Mouse (Mus musculus): ENCODE data around the gene Lmo1.
A peak's percentile ranks its signal among the peaks of the same experiment; 100 is the strongest.
"Not testable (repeated sequence)": the region's sequence is repeated elsewhere in the genome, so short reads cannot be mapped to it uniquely, and the experiment has no call there.

Lmo1 gene

DNA sequence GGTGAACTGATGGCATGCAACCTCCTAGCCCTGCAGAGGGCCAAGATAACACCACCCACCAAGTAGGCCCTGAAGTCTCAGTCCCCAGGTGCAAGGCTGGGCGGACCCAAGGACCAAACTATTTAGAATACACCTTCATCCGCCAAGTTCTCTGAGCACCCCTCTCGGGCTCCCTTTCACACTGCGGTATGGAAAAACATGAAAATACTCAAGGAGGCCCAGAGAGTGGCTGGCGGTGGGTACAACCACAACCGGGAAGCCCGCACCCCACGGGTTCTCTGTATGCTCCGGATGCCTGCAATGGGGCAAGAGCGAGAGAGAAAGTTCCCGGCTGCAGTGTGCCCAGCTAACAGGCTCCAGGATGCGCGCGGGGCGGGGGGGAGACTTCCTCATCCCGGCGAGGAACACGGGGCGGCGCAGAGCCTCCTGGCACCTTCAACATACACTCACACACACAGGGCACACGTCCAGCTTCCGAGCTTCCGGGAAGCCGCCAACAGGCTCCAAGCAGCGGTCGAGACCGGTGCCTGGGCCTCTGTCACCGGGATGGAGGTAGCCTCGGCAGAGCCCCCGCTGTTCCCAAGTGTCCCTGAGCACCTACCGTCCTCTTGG is 564 bp downstream of the Lmo1 start:
- peak; percentile 20 for DNase-seq

DNA sequence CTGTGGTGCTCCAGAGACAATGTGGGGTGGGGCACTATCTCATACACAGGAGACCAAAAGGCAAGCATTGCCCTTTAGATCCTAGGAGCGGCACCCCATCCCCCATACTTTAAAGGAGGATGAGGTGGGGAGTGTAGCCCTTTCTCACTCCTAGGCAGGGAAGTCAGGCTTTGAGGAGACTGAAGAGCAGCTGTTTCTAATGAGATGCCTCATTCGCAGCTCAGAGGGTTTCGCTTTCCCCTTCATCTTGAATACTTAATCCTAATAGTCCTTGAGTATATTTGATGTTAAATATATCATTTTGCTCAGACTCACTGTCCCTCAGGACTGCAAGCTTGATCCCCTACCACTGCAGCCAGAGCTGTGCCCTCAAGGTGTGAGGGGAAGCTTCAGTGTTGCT is 3.1 kb downstream of the Lmo1 start:
- DNase-seq, result no peak

DNA sequence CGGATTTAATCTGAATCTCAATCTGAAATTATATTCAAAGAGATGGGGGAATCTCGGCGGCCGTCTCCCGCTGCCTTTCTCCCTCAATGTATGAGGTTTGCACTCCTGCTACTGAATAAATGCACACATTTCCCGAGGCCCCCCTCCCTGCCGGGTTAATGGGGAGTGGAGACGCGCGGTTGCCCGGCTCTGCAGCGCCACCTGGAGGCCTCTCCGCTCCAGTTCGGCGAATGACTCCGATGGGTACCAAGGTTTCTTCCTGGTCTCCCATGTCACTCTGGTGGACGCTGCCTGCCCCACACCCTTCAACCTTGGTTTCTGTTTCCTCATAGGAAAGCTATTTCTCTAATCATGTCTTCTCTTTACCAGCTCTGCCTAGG is 4.6 kb downstream of the Lmo1 start:
- peak; percentile 72 for DNase-seq

DNA sequence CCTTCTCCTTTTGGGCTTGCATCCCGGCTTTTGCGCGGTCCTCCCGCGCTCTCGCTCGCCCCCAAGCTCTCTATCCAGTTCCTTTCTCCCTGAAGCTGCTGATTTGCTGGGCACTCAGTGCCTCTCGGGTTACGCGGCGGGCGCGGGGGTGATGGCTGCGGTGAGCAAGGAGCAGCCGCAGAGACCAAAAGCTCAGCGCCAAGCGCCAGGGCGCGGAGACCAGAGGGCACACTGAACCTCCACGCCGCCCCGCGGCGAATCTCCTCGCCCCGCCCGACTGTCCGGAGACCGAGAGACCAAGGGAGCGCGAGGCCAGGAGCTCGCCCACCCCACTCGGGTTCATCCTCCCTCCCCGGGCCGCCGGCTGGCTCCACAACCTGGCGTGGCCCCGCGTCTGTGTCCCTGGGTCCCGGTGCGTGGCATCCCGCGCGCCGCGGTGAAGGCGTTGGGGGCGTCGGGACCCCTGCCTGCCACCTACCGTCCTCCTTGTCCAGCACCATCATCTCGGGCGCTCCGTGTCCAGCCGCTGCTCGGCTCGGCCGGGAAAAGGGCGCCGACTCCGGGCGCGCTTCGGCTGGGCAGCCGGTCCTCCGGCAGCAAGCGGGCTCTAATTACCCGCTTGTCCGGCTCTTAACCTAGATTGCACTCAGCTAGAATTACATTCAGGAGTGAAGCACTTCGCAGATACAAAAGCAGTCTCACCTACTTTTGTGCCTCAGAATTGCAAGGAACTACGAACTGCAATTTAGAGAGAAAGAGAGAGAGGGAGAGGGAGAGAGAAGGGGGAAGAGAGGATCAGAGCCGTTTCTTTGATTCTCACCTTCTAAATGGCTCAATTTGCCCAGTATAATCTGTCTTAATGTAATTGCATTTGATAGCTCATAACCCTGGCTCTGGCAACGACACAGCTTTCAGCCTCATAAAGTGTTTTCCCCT is 5.2 kb downstream of the Lmo1 start:
- DNase-seq, result no peak

DNA sequence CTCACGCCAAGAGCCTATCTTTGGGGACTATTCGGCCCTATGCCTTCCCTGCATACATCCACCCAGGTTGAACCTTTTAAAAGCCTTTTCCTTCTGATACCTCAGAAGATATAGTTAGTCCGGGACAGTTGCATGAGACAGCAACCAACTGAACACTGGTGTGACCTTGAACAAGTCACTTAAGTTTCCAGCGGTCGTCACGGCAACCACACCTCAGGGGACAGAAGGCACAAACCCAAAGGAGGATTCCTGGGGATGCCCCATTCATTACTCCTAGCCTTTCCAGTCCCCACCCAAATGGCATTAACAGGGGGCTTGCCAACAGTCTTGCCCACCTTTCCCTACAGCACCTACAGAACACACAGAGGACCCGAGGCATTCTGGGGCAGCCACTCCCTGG is 6.3 kb downstream of the Lmo1 start:
- no peak for DNase-seq

DNA sequence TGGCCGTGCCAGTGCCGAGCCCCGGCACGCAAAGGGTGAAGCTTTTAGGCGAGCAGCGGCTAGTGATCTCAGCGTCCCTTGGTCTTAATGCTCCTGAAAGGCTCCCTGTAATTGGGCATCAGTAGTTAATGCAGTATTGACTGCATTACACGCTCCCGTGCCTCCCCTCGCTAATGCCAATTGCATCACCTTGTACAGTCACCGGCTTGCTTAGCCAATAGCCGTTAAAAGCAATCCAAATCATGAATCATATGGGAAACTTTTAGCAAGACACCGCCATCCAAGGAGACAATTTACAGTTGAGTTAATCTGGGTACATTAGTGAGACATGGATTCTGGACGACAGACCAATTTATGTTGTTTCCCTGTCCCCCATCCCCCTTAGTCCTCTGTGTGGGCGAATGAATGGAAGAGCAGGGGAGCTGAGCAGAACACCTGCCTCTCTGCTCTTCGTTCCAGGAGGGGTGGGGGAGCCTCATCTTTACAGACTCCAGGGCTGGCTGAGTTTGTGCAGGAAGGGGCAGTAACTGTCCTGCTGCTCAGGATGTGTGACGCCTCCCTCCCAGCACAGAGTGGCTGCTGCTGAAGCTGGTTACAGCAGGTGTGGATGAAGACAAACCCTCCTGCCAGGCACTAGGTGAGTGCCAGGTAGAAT is 8.9 kb downstream of the Lmo1 start:
- no peak for DNase-seq

DNA sequence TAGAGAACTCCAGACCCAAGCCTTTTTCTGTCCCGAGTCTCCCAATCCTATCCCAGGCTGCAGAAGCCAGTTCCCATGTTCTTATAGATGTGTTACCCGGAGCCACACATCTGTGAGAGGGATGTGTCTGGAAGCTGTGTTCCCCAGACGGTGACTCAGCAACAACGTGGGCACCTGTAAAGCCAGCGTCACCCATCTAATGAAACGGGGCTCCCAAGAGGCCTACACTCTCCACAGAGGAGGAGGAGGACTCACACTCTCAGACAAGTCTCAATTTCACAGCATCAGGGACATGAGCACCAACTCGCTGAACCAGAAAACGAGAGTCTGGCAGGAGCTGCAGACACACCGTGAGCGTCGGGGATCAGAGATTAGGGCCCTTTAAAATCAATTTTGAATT is 20.7 kb downstream of the Lmo1 start:
- no peak for DNase-seq

DNA sequence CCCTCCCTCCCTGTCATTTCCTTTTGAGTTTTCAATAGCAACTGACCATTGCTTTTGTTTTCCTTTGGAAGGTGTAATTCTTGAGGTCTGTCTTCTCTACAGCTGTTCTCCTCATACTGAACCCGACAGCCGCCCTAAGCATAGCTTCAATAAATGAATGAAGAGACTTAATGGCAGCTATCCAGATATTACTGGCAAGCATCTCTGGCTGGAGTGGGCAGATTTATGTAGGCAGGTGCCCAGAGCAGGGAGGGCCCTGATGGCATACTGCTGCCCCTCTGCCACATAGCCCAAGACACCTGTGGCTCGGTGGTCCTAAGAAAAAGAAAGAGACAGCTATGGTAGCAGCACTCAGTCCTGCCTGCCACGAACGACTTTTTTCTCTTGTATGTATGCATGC is 21.5 kb downstream of the Lmo1 start:
- DNase-seq, result no peak

DNA sequence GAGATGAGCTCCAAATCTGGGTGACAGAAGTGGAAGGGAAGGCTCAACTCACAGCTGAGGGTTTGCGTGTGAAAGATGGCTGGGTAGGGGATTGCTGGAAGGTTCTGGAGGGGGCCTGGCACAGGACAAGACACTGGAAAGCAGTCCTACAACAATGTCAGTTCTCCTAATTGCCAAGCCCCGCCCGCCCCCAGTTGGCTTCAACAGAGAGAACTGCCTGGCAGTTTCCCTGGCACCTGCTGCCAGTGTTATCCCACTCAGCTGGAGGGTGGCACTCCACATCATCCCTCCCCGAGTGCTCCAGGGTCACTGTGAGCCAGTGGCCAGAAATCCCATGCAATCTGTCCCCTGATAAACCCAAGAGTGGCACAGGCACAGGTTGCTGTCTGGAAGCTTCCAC is 23.9 kb downstream of the Lmo1 start:
- no peak for DNase-seq

DNA sequence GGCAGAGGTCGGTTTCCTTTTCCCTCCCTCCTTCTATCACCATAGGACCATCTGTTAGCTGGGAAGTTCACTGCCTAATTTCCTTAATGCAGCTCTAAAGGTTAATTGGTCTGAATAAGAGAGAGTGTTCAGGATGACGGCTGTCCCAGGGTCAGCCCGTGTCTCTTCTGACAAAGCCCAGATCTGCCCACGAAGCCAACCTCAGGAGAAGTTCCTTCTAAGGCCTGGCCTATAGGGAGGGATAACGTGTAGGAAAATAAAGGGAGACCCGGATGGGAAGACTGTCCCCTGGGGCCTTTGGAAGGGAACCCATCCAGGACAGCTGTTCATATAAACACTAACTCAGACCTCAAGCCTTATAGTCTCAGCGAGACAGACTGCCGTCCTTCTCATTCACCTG is 29.8 kb downstream of the Lmo1 start:
- DNase-seq, result no peak

DNA sequence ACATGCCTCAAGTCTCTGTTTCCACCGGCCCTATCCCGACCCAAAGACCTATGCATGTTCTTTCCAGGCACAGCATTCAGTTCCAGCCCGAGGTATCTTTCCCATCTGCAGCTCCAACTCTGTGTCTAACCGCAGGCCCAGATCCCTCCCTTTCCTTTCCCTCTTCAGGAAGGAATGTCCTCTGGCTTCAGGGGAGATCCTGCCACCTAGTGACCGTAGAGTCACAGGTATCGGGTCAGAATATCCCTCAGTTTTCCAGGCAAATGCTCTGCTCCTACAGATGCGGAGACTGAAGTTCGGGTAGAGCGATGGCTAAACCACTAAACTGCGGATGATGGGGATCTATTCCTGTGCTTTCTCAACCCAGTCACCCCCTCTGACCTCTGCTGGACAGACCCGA is 30.3 kb downstream of the Lmo1 start:
- DNase-seq, result no peak

DNA sequence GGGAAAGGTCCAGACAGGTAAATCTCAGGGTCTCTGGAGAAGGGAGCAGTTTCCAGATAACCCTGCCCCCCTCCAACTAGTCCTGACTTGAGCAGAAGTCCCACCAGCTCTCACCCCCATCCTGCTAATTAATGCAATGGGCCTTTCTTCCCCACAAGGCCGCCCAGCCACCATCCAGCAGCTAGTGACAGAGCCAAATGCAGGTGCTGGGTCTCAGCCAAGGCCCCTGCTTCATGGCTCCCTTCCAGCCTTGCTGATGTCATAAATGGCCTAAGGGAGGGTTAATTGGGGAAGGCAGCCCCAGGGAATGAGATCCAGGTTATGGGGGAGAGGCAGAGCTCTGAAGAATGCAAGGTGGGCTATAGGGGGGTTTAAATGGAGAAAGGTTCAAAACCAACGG is 32.4 kb downstream of the Lmo1 start:
- DNase-seq, result no peak

DNA sequence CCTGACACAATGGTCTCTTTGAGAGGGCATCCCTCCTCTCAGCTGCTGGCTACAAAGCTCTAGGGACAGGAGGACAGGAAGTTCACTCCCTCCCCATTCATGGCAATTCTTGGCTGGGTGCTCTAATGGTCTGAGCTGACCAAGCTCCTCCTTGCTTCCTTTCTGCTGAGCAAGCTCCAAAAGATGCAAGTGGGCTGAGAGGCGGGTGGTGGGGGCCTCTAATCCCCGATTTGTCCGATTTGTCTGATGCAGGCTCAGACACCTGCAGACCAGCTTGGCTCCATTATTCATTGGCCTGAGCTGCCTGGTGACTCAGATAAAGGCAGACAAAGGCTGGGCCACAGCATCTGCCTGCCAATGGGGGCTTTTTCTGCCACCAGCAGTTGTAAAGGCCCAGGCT is 33.3 kb downstream of the Lmo1 start:
- DNase-seq, result no peak

DNA sequence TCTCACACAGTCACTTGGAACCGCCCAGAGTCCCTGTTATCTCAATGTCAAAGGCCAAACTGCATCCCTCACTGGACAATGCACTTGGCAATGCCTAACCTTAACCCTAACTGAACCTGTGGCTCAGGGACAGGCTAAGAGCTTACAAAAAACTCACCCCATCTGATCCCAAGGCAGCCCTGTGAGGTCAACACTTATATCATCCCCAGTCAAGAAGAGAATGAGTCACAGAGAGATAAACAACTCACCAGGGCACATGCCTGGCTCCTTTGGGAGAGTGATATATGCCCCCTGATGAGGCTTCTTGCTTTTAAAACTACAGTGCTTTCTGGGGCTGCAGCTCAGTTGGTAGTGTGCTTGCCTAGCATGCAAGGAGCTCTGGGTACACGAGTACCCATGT is 34.0 kb downstream of the Lmo1 start:
- DNase-seq, result no peak

DNA sequence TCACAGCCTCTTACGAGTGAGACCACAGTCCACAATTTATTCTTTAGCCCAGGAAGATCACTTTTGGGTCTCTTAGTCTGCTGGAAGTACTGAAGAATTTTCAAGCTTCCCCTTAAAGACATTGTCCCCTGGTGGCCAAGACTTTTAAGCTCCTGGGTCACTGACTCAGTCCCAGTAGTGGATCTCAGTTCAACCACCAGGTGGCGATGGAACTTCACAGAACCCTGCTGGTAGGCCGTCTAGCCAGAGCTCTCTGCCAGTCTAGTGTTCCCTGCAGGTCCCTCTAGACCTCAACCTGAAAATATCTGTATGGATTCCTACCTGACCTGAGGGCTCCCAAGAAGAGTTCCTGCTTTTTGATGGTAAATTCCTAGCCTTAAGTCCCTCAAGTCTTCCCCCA is 35.6 kb downstream of the Lmo1 start:
- DNase-seq, result peak; percentile 90

DNA sequence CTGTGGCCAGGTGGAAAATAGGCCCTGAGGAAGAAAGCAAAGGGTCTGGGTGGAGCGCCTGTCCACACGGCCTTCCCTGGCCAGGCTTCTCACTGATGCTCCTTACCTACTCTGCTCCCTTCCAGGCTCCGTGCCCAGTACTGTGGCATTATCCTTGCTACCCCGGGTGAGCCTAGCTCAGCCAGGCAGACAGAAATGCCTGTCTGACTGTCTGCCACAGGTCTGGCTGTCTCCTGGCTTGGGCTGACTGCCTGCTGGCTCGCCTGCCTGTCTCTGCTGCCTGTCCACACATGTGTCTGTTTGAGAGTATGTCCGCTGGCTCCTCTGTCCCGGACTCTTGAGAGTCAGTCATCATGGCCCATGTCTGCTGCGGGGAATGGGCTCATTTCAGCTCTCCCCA is 37.6 kb downstream of the Lmo1 start:
- DNase-seq, result no peak

DNA sequence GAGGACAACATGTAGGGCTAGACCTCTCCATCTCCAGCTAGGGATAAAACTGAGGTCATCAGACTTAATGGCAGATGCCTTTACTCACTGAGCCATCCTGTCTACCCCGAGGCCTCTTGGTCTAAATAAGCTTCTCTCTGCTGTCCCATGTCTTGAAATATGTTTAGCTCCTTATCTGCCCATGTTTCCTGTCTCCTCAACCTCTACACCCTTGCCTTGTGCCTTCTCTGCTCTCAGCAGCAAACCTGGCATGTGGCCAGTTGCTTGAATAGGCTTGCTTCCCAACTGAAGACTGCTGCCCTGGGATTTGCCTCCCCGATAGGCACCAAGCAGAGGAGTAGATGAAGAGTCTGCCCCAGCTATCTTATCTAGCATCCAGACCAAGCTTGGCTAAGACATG is 43.4 kb downstream of the Lmo1 start:
- DNase-seq, result no peak

DNA sequence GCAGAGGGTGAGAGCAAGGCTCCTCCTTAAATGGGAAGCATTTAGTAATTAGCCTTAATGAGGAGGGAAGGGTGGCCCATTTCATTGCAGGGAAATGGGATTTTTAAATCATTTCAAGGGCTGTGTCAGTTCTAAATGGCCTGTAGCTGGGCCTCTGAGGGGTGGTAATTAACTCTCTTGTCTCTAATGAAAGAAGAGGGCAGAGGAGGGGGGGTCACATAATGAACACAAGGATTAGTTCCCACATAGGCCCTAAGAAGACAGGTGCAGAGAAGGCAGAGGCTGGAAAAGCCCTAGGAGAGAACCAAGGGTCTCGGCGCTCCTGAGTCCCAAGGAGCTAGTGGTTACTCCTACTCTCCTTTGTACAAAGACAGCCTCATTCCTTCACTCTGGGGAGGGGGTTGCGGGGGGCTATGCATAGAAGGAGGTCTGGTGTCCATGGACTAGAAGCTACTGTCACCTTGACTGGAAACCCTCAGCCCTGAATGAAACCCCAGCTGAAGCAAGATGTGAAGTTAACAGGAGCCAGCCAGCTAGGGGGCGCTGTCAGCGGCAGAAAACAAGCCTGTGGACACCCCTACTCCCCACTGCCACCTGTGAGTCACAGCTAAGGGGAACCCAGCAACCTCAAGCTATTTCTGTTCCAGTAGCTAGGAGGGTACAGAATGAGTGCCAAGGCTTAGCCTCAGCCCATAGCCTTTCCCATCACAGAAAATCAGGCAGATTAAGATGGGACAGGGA is 44.9 kb downstream of the Lmo1 start:
- no peak for DNase-seq

DNA sequence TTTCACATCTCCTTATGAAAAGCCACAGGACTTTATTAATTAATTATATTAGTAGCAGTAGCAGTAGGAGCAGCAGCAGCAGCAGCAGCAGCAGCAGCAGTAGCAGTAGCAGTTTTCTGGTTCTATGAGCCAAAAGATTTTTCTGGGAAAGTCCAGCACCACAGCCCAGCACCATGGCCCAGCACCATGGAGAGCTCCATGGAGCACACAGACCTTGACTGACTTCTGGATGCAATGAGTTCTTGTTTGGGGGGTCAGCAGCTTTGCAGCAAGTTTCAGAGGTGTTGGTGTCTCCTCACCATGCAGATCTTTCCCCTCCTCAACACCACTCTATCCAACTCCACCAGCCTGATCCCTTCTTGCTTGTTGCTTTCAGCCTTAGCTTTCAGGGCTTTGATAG is 45.6 kb downstream of the Lmo1 start:
- no peak for DNase-seq

DNA sequence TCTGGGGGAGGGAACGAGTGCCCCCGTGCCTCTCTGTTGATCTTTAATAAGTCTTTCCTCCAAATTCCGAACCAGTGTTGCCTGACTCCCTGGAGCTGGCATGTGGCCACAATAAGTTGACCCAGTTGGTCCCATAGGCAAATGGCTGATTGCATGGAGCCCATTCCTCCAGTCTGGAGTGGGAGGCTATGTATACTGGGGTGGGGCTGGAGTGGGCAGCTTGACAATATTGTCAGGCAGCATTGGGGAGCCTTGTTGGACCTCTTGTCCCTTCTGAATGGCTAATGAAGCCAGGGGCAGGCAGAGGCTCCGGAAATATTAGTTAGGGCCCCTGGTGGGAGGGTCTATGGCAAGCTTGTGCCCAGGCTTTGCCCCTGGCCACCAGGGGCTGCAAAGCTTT is 59.1 kb downstream of the Lmo1 start:
- no peak for DNase-seq

DNA sequence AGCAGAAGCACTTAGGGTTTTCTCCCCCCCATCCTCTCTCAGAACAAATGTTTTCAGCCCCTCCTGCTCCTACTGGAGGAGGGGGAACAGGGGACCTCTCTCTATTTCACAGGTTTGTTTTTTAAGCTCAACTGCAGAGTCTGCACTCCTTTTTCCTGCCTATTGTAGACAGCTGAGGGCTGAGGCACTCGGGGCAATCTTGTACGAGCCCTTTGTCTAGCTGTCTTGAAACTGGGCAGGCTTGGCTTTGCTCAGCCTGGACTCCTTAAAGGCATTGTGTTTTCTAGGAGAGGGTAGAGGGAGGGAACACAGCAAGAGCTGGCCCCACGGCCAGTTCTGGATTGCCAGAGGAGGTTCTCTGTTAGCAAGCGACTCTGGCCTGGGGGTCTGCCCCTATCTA is 59.5 kb downstream of the Lmo1 start:
- not testable (repeated sequence) for DNase-seq

DNA sequence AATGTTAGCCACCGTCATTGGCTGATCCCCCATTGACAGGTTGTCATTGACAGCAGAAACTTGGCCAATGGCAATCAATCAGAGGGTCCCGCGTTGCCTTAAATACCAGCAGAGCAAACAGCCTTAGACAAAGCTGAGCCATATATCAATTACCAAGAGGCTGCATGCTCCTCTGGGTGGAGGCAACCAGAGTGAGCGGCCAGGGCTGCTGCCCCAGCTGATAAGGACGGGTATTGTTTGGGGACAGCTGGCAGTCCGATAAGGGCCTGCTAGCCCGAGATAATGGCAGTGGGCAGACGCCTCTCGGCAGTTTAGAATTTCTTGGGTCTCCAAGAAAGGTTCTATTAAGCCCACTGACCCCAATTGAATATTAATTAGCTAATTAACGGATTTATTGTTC is 60.1 kb downstream of the Lmo1 start:
- no peak for DNase-seq

DNA sequence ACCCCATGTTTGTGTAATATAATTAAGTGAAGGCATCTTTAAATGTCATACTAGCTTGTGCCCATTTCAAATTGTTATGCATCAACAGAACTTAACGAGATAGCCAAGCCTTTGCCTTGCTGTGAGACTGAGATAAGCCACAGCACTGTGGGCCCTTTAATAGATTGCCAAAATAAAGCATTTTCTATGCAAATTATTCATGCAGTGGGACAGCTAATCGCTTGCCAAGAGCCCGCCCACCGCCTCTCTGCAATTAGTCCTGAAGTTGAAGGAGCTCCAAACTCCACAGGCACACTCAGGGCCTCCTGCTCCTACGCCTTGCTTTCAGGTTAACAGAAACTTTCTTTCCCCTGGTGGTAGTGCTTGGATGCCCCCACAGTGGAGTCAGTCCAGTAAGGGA is 64.0 kb downstream of the Lmo1 start:
- no peak for DNase-seq

DNA sequence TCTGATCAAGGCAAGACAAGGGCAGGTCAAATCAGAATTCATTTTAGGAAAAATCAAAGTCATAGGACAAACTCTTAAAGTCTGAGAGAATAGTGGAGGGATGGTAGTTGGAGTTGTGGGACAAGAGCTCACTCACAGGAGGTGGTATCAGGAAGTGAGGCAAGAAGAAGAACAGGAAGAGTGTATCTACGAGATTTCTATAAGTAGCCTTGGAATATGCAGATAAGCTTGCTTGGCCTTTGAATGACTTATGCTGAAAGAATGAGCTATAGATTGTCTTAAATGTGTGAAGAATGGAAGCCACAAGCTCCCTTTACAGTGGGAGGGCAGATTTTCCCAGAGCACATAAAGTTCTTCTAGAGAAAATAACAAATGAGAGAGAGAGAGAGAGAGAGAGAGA is 70.1 kb downstream of the Lmo1 start:
- DNase-seq, result no peak
